Mouse (Mus musculus) c-Kit-positive CD71-negative TER-119-negative erythroid progenitor cells, embryonic 14.5 days (primary cell): ENCODE measurements around the gene Ufl1.
"Not testable (repeated sequence)": the region's sequence is repeated elsewhere in the genome, so short reads cannot be mapped to it uniquely, and the experiment has no call there.

ENCODE experiments used
- DNase-seq: peaks from one replicate; pipeline ENCODE4 v3.0.0-alpha.2; 2013; ENCODE audit warnings: low read depth

Ufl1 gene

GRCm38 (mm10) chr4:25281671-25282038 lies at the start of gene Ufl1:
Gene Ufl1, minus strand, starts transcription at chr4:25281821.
- peak; percentile 81 for DNase-seq

- no peak for DNase-seq
These were observed 44.1 kb upstream of the Ufl1 start for GRCm38 (mm10) chr4:25325684-25326220.

GRCm38 (mm10) chr4:25322631-25323178 lies 41.1 kb upstream of the Ufl1 start:
- no peak for DNase-seq

GRCm38 (mm10) chr4:25313767-25314166 lies 32.1 kb upstream of the Ufl1 start:
- DNase-seq: no peak

GRCm38 (mm10) chr4:25285002-25285401 lies 3.4 kb upstream of the Ufl1 start:
- DNase-seq: not testable (repeated sequence)

- DNase-seq: peak; percentile 29
These were observed 517 bp downstream of the Ufl1 start for GRCm38 (mm10) chr4:25280938-25281670.

GRCm38 (mm10) chr4:25272861-25273627 lies 8.6 kb downstream of the Ufl1 start:
- no peak for DNase-seq

- no peak for DNase-seq
These were observed 9.7 kb downstream of the Ufl1 start for GRCm38 (mm10) chr4:25271926-25272325.

- no peak for DNase-seq
These were observed 14.5 kb downstream of the Ufl1 start for GRCm38 (mm10) chr4:25267144-25267543.

- DNase-seq: no peak
These were observed 23.7 kb downstream of the Ufl1 start for GRCm38 (mm10) chr4:25257822-25258398.

GRCm38 (mm10) chr4:25242776-25243175 lies 38.8 kb downstream of the Ufl1 start, which contains the start of gene Fhl5:
Gene Fhl5, minus strand, starts transcription at chr4:25242876.
- no peak for DNase-seq

GRCm38 (mm10) chr4:25235663-25236062 lies 46.0 kb downstream of the Ufl1 start:
- DNase-seq: not testable (repeated sequence)

- not testable (repeated sequence) for DNase-seq
These were observed 47.9 kb downstream of the Ufl1 start for GRCm38 (mm10) chr4:25233767-25234166.

GRCm38 (mm10) chr4:25232546-25232945 lies 49.1 kb downstream of the Ufl1 start:
- DNase-seq: no peak

- no peak for DNase-seq
These were observed 54.1 kb downstream of the Ufl1 start for GRCm38 (mm10) chr4:25227527-25227926.

- DNase-seq: no peak
These were observed 59.7 kb downstream of the Ufl1 start for GRCm38 (mm10) chr4:25221927-25222326.

- DNase-seq: no peak
These were observed 68.2 kb downstream of the Ufl1 start for GRCm38 (mm10) chr4:25213451-25213850.

- DNase-seq: no peak
These were observed 75.5 kb downstream of the Ufl1 start for GRCm38 (mm10) chr4:25206166-25206565.
